Mouse (Mus musculus): Measurements from ENCODE around the gene Dixdc1.

Dixdc1 gene

GRCm38 (mm10) chr9:50738914-50739870 is at the start of gene Dixdc1:
TSS of gene Dixdc1 (minus strand) at chr9:50739517.
- TF ChIP-seq GATA4 (IDR thresholded peaks at IDR 0.05; ENCODE audit: insufficient replicate concordance, low read length): no peak

- no peak for TF ChIP-seq GATA4 (IDR thresholded peaks at IDR 0.05; ENCODE audit: insufficient replicate concordance, low read length)
Measured at GRCm38 (mm10) chr9:50782155-50782554, 42.8 kb upstream of the Dixdc1 start.

- TF ChIP-seq GATA4 (IDR thresholded peaks at IDR 0.05; ENCODE audit: insufficient replicate concordance, low read length): no peak
Measured at GRCm38 (mm10) chr9:50776162-50776760, 36.9 kb upstream of the Dixdc1 start.

- no peak for TF ChIP-seq GATA4 (IDR thresholded peaks at IDR 0.05; ENCODE audit: insufficient replicate concordance, low read length)
Measured at GRCm38 (mm10) chr9:50775662-50776126, 36.4 kb upstream of the Dixdc1 start.

GRCm38 (mm10) chr9:50774991-50775612 is 35.8 kb upstream of the Dixdc1 start, which contains the start of the genes Alg9 and 1110032A03Rik:
TSS of gene Alg9 (plus strand) at chr9:50775019.
TSS of gene 1110032A03Rik (minus strand) at chr9:50775520.
- TF ChIP-seq GATA4 (IDR thresholded peaks at IDR 0.05; ENCODE audit: insufficient replicate concordance, low read length): no peak

- TF ChIP-seq GATA4 (IDR thresholded peaks at IDR 0.05; ENCODE audit: insufficient replicate concordance, low read length): no peak
Measured at GRCm38 (mm10) chr9:50774026-50774462, 34.7 kb upstream of the Dixdc1 start.

- no peak for TF ChIP-seq GATA4 (IDR thresholded peaks at IDR 0.05; ENCODE audit: insufficient replicate concordance, low read length)
Measured at GRCm38 (mm10) chr9:50770011-50770410, 30.7 kb upstream of the Dixdc1 start.

- peak; percentile 41; the same call in 1 of the 2 replicates for TF ChIP-seq GATA4 (IDR thresholded peaks at IDR 0.05; ENCODE audit: insufficient replicate concordance, low read length)
Measured at GRCm38 (mm10) chr9:50768107-50769002, 29.0 kb upstream of the Dixdc1 start, which contains the start of gene Fdxacb1. TSS of gene Fdxacb1 (plus strand) at chr9:50768236.

- no peak for TF ChIP-seq GATA4 (IDR thresholded peaks at IDR 0.05; ENCODE audit: insufficient replicate concordance, low read length)
Measured at GRCm38 (mm10) chr9:50767531-50768106, 28.3 kb upstream of the Dixdc1 start.

GRCm38 (mm10) chr9:50763331-50763730 is 24.0 kb upstream of the Dixdc1 start:
- no peak for TF ChIP-seq GATA4 (IDR thresholded peaks at IDR 0.05; ENCODE audit: insufficient replicate concordance, low read length)

- TF ChIP-seq GATA4 (IDR thresholded peaks at IDR 0.05; ENCODE audit: insufficient replicate concordance, low read length): no peak
Measured at GRCm38 (mm10) chr9:50761520-50762243, 22.4 kb upstream of the Dixdc1 start.

GRCm38 (mm10) chr9:50756711-50757110 is 17.4 kb upstream of the Dixdc1 start:
- TF ChIP-seq GATA4 (IDR thresholded peaks at IDR 0.05; ENCODE audit: insufficient replicate concordance, low read length): no peak

- no peak for TF ChIP-seq GATA4 (IDR thresholded peaks at IDR 0.05; ENCODE audit: insufficient replicate concordance, low read length)
Measured at GRCm38 (mm10) chr9:50753947-50754346, 14.6 kb upstream of the Dixdc1 start.
